Mouse (Mus musculus): ENCODE data around the gene Rgs4.

- TF ChIP-seq POLR2A (IDR thresholded peaks at IDR 0.05; ENCODE audit: low read depth, low read length), result no peak
- TF ChIP-seq CTCF (IDR thresholded peaks at IDR 0.05; ENCODE audit: extremely low read depth, insufficient read depth, insufficient read length, insufficient replicate concordance), result no peak
Measured at GRCm38 (mm10) chr1:169741147-169741546, 6.3 kb downstream of the Rgs4 start.

All from spleen, adult 2 months (tissue).